14 mouse cellular contexts compared by ENCODE assay signal in the genomic region with DNA sequence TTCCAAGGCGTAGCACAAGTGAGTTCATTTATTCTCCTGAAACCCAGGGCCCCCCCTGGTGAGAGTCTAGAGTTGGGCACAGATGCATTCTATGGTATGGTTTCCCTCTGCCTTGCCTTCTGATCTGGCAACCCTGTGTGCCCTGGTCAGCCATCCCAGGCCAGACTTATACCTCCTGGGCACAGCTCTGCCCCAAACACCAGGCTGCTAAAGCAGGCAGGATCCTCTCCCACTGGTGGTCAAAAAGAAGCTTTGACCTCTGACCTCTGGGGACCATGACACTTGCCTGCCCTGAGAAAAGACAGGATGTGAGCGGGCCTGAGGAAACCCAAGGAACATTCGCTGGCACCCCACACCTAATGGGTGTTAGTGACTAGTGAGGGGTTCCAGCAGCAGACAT.
DNase-seq lines count a peak whose midpoint lies in the region; ATAC-seq and TF ChIP-seq lines count a peak whose summit lies in the region.
"Had no signal": no experiment of that assay in that cellular context is flagged by ENCODE, and none has a peak within 500 bp of the region (broad histone marks: within the 10 kb centered on the region; RNA-seq: fewer than 3 reads in every experiment).

No protein-coding gene starts in this region.

- H3K9me3 ChIP-seq in intestine, embryonic 15.5 days: no peaks in the 10 kb centered on the region
- 0 out of 2 replicates have a peak, but pooled peaks cover 3% of the 10 kb centered on the region for H3K9me3 ChIP-seq in intestine, postnatal 0 days (ENCODE audit: control insufficient read depth)
- H3K9me3 ChIP-seq in lung, embryonic 14.5 days (ENCODE audit: low read depth, low read length): 0 out of 2 replicates have a peak, but pooled peaks cover 4% of the 10 kb centered on the region
- no peaks in the 10 kb centered on the region for H3K9me3 ChIP-seq in stomach, embryonic 14.5 days (ENCODE audit: control insufficient read depth, low read depth, low read length)
- H3K9me3 ChIP-seq: forebrain, embryonic 12.5 days; hindbrain, embryonic 15.5 days; liver, embryonic 15.5 days had no signal

- ATAC-seq in intestine, embryonic 15.5 days: no peak
- ATAC-seq in intestine, postnatal 0 days: no peak
- ATAC-seq in lung, embryonic 14.5 days (ENCODE audit: insufficient read depth): no peak
- ATAC-seq in stomach, embryonic 14.5 days (ENCODE audit: insufficient number of reproducible peaks, insufficient read depth, low FRiP score, low read depth): no peak
- ATAC-seq: midbrain, embryonic 16.5 days had no signal

- intact Hi-C loops in gastrocnemius, adult 2 months (cut with DNase I): loop anchor here (2.0 to 5.0 kb wide), 2 partner anchors 33 to 59 kb away; no protein-coding TSS in a partner anchor
- intact Hi-C loops in gastrocnemius, postnatal 36 days (cut with DNase I): no loop called here

- H3K4me2 ChIP-seq in intestine, embryonic 15.5 days (replicated peaks): no peak overlapping the region
- no peak overlapping the region for H3K4me2 ChIP-seq in intestine, postnatal 0 days (replicated peaks; ENCODE audit: low read depth)
- H3K4me2 ChIP-seq in lung, embryonic 14.5 days: no peak overlapping the region
- H3K4me2 ChIP-seq in stomach, embryonic 14.5 days (replicated peaks; ENCODE audit: low read depth, low read length): no peak overlapping the region
- H3K4me2 ChIP-seq: forebrain, embryonic 12.5 days; hindbrain, embryonic 15.5 days; liver, embryonic 15.5 days had no signal

- TF ChIP-seq CTCF in gastrocnemius, adult 2 months (IDR thresholded peaks at IDR 0.05): no peak
- no peak for TF ChIP-seq CTCF in intestine, postnatal 0 days (IDR thresholded peaks at IDR 0.05; ENCODE audit: low read depth)
- TF ChIP-seq CTCF in lung, embryonic 14.5 days (IDR thresholded peaks at IDR 0.05; ENCODE audit: low read depth): no peak
- no peak for TF ChIP-seq CTCF in lung, adult 2 months (IDR thresholded peaks at IDR 0.05; ENCODE audit: insufficient read depth, low read length)

- H3K9ac ChIP-seq in intestine, embryonic 15.5 days: no peak overlapping the region
- H3K9ac ChIP-seq in intestine, postnatal 0 days (ENCODE audit: low read depth, low read length): no peak overlapping the region
- no peak overlapping the region for H3K9ac ChIP-seq in lung, embryonic 14.5 days
- no peak overlapping the region for H3K9ac ChIP-seq in stomach, embryonic 14.5 days (replicated peaks; ENCODE audit: low read depth, low read length)
- H3K9ac ChIP-seq: forebrain, embryonic 12.5 days; hindbrain, embryonic 15.5 days; liver, embryonic 15.5 days had no signal

- H3K36me3 ChIP-seq in intestine, embryonic 15.5 days: no peaks in the 10 kb centered on the region
- no peaks in the 10 kb centered on the region; the same call in 1 of the 2 replicates for H3K36me3 ChIP-seq in intestine, postnatal 0 days (ENCODE audit: control insufficient read depth, insufficient read depth)
- H3K36me3 ChIP-seq in lung, embryonic 14.5 days (ENCODE audit: insufficient read depth): peaks cover 8% of the 10 kb centered on the region; the same call in 1 of the 2 replicates
- no peaks in the 10 kb centered on the region for H3K36me3 ChIP-seq in stomach, embryonic 14.5 days (ENCODE audit: control insufficient read depth, insufficient read depth, low read length)
- H3K36me3 ChIP-seq: forebrain, embryonic 12.5 days; hindbrain, embryonic 15.5 days; liver, embryonic 15.5 days had no signal

- peaks cover 22% of the 10 kb centered on the region for H3K4me1 ChIP-seq in intestine, embryonic 15.5 days (replicated peaks)
- no peaks in the 10 kb centered on the region for H3K4me1 ChIP-seq in intestine, postnatal 0 days (replicated peaks; ENCODE audit: control insufficient read depth, insufficient read depth, low read length)
- peaks cover 32% of the 10 kb centered on the region for H3K4me1 ChIP-seq in lung, embryonic 14.5 days (ENCODE audit: insufficient read depth)
- H3K4me1 ChIP-seq in lung, adult 2 months (ENCODE audit: control insufficient read depth, insufficient read depth, low read length): peaks cover 67% of the 10 kb centered on the region
- peaks cover 20% of the 10 kb centered on the region for H3K4me1 ChIP-seq in stomach, embryonic 14.5 days (ENCODE audit: control insufficient read depth, insufficient read depth, low read length)
- H3K4me1 ChIP-seq: hindbrain, embryonic 15.5 days had no signal

- DNase-seq in gastrocnemius, adult 2 months: no peak
- DNase-seq in gastrocnemius, postnatal 36 days: no peak
- no peak for DNase-seq in lung, embryonic 14.5 days
- no peak for DNase-seq in lung, adult 2 months
- no peak for DNase-seq in left cerebral cortex, adult 9 months (ENCODE audit: low spot score in 2 of 2)
- DNase-seq: cerebellum, adult 2 months had no signal

- H3K27ac ChIP-seq in gastrocnemius, adult 2 months: peak overlapping the region; percentile 97
- H3K27ac ChIP-seq in intestine, embryonic 15.5 days: peak overlapping the region; percentile 59; the same call in 1 of the 2 replicates
- H3K27ac ChIP-seq in intestine, postnatal 0 days (ENCODE audit: low read depth, low read length): no peak overlapping the region
- H3K27ac ChIP-seq in lung, embryonic 14.5 days (ENCODE audit: low read depth): peak overlapping the region; percentile 74; the same call in 1 of the 2 replicates
- H3K27ac ChIP-seq in stomach, embryonic 14.5 days (ENCODE audit: low read length): peak overlapping the region; percentile 27; the same call in 1 of the 2 replicates
- H3K27ac ChIP-seq: forebrain, embryonic 12.5 days; hindbrain, embryonic 15.5 days; liver, embryonic 15.5 days had no signal

- 86% methylated on average over 3 of the region's 3 CpGs for WGBS in intestine, embryonic 15.5 days
- WGBS in intestine, postnatal 0 days: 86% methylated on average over 3 of the region's 3 CpGs
- WGBS in lung, embryonic 14.5 days: 91% methylated on average over 3 of the region's 3 CpGs
- WGBS in lung, adult 2 months: 82% methylated on average over 3 of the region's 3 CpGs
- 92% methylated on average over 3 of the region's 3 CpGs for WGBS in stomach, embryonic 14.5 days

- no peaks in the 10 kb centered on the region for H3K27me3 ChIP-seq in intestine, embryonic 15.5 days (replicated peaks)
- no peaks in the 10 kb centered on the region for H3K27me3 ChIP-seq in intestine, postnatal 0 days (replicated peaks; ENCODE audit: control insufficient read depth, insufficient read depth, low read length)
- no peaks in the 10 kb centered on the region for H3K27me3 ChIP-seq in lung, embryonic 14.5 days (ENCODE audit: insufficient read depth, low read length)
- H3K27me3 ChIP-seq in stomach, embryonic 14.5 days (ENCODE audit: control insufficient read depth, insufficient read depth, low read length): no peaks in the 10 kb centered on the region
- H3K27me3 ChIP-seq: forebrain, embryonic 12.5 days; hindbrain, embryonic 15.5 days; liver, embryonic 15.5 days had no signal

- H3K4me3 ChIP-seq in gastrocnemius, adult 2 months: peak overlapping the region; percentile 9; the same call in 1 of the 2 replicates
- no peak overlapping the region for H3K4me3 ChIP-seq in intestine, embryonic 15.5 days (replicated peaks)
- H3K4me3 ChIP-seq in intestine, postnatal 0 days (ENCODE audit: low read depth, low read length): no peak overlapping the region
- no peak overlapping the region for H3K4me3 ChIP-seq in lung, embryonic 14.5 days (ENCODE audit: low read depth, low read length)
- no peak overlapping the region for H3K4me3 ChIP-seq in lung, adult 2 months (replicated peaks; ENCODE audit: extremely low read depth, low read depth, low read length)
- H3K4me3 ChIP-seq in stomach, embryonic 14.5 days (ENCODE audit: low read depth, low read length): no peak overlapping the region
- H3K4me3 ChIP-seq: forebrain, embryonic 12.5 days; hindbrain, embryonic 15.5 days; liver, embryonic 15.5 days; megakaryocyte, embryonic 14.5 days had no signal

- TF ChIP-seq POLR2A in lung, adult 2 months (IDR thresholded peaks at IDR 0.05; ENCODE audit: borderline replicate concordance, extremely low read depth, low read depth, low read length): no peak
